Mouse (Mus musculus): Measurements from ENCODE around the gene Rpl36-ps4.
"Not testable (repeated sequence)": the region's sequence is repeated elsewhere in the genome, so short reads cannot be mapped to it uniquely, and the experiment has no call there.

The Rpl36-ps4 gene

DNA sequence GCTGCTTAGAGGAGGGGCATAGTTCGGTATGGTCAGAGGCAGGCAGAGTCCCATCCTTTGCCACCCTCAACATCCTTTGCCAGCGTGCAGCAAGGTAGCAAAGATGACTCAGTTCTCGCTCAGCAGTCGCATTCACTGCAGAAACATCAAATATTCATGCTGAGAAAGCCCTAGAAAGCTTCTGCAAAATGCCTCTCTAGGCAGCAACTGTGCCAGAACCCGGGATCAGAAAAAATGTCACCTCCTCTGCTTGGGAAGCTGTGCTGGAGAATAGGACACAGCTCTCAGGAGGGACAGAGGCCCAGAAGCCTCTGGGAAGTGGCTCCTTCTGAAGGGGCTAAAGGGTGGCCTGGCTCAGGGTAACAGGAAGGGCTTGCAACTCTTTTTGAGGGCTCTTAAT lies 2.7 kb upstream of the Rpl36-ps4 start:
- in situ Hi-C loops (cut with MboI; ENCODE audit: low pct_unique_long_range_greater_than_20kb in 1 of 2, low sequenced_read_pairs in 2 of 2, unreplicated experiment in 1 of 2), result no loop called here

DNA sequence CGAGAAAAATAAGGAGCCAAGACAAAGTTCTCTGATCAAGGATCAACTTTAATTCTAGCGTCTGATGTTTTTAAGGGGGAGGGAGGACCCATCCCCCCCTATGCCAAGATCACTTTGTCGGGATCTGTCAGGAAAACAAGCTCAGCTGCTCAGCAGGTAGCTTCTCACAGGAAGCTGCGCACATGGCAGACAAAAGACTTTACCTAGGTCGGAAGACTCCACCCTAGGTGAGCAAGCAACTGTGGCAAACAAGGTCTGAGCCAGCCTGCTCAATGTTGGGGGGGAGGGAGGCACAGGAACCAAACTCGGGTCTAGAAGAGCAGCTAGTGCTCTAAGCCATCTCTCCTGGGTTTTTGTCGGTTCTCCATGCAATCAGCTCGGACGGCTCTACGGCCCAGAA lies 13.5 kb downstream of the Rpl36-ps4 start:
- in situ Hi-C loops (cut with MboI; ENCODE audit: low pct_unique_long_range_greater_than_20kb in 1 of 2, low sequenced_read_pairs in 2 of 2, unreplicated experiment in 1 of 2), result no loop called here

DNA sequence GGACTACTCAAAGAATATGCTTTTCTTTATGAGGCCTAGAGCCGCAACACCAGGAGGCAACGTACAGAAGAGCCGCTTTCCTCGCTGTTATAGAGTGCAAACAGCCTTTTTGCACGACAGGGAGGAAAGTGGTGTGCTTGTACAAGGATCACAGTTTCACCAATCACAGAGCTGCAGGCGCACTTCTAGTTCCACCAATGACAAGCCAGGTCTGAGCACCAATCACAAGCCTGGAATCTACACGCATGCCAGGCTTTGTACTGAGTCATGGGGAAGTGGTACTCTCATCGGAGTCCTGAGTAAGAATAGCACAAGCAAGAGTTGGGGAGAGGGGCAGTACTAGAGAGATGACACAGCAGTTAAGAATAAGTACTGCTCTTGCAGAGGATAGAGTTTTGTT lies 14.0 kb downstream of the Rpl36-ps4 start:
- in situ Hi-C loops (cut with MboI; ENCODE audit: low pct_unique_long_range_greater_than_20kb in 1 of 2, low sequenced_read_pairs in 2 of 2, unreplicated experiment in 1 of 2), result no loop called here

DNA sequence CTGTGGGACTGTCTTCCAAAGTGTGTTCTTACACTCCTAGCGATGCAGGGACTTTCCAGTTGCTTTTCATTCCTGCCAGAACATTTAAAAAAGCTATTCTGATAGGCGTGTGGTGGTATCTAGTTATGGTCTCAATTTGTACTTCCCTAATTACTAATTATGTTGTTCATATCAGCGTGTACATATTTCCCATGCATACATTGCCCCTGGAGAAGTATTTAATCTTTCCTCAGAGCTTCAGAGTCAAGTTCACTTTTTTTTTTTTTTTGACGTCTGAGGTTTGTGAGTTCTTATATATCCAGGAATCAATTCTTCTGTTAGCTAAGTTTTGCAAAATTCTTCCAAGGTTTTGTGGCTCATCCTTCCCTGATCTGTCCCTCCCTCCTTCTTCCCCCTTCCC lies 15.4 kb downstream of the Rpl36-ps4 start:
- in situ Hi-C loops (cut with MboI; ENCODE audit: low pct_unique_long_range_greater_than_20kb in 1 of 2, low sequenced_read_pairs in 2 of 2, unreplicated experiment in 1 of 2), result no loop called here

DNA sequence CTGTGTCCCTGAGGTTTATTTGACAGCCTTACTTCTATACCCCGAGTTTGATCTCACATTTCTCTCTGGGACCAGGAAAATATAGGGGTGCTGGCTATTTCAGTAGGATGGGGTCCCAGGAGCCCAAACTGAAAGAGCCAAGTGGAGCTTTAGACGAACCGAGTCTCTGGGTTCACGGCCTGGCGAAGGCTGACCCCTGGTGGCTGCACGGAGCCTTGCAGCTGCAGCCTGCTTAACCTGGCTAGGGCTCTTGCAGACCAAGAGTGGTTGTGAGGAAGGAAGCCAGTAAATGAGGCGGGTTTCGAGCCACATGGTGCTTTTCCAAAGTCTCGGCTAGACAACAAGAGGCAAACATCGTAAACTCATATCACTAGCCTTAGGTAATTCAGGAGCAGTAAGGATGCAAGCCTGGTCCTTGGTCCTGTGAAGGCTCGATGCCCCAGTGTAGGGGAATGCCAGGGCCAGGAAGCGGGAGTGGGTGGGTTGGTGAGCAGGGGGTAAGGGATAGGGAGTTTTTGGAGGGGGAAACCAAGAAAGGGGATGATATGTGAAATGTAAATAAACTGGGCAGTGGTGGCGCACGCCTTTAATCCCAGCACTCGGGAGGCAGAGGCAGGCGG lies 28.3 kb downstream of the Rpl36-ps4 start:
- in situ Hi-C loops (cut with MboI; ENCODE audit: low pct_unique_long_range_greater_than_20kb in 1 of 2, low sequenced_read_pairs in 2 of 2, unreplicated experiment in 1 of 2), result loop anchor here (5.0 kb wide), 2 partner anchors 62 to 72 kb away; no protein-coding TSS in a partner anchor

DNA sequence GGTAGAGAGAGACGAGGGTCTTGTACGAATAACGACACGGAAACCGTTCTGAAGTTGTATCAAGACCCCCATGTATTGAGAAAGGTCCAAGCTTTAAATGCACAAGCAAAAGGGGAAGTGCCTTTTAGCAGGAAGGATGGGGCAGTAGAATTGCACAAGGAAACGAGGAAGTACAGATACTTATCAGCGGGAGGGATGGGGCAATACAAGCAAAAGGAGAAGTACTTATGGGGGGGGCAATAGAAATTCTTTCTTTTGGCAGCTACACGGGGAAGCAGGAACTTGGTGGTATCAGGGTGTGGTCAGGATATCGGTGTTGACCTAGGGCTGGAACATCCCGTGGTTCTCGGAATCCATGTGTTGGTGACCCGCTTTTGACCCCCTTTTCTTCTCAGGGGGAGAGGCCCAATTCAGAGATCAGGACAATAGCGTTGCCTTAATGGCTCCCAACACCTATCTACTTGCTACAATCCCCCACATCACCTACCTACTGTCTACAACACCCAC lies 33.9 kb downstream of the Rpl36-ps4 start:
- in situ Hi-C loops (cut with MboI; ENCODE audit: low pct_unique_long_range_greater_than_20kb in 1 of 2, low sequenced_read_pairs in 2 of 2, unreplicated experiment in 1 of 2), result loop anchor here in 1 of 2 experiments (10.0 kb wide), 1 partner anchor 180 kb away; no protein-coding TSS in a partner anchor

DNA sequence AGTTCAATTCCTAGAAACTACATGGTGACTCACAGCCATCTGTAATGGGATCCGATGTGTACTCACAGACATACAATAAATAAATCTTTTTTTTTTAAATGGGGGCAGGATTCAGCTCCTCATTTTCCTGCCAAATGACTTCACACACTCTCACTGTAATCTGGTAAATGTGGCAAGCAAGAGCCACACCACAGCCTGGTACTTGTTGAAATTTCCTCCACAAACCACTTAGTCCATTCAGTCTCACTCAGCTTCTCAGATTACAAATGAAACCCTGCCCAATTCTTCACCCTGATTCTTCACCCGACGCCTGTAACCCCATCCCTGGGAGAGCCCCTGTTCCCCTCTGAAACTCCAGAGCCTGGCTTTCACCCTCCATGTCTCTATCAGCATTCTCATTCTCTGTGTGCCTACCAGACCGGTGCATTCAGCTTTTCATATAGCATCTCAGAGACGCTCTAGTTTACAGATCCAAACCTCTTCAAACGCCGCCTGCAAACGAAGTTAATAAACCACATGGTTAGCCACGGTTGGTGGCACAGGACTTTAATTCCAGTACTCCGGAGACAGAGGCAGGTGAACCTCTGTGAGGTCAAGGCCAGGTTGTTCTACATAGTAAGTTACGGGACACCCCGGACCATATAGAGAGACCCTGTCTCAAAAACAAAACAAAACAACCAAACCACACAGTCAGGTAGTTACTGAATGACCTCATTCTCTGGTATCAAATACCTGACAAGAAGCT lies 36.5 kb downstream of the Rpl36-ps4 start:
- in situ Hi-C loops (cut with MboI; ENCODE audit: low pct_unique_long_range_greater_than_20kb in 1 of 2, low sequenced_read_pairs in 2 of 2, unreplicated experiment in 1 of 2), result loop anchor here in 1 of 2 experiments (10.0 kb wide), 1 partner anchor 182 kb away; no protein-coding TSS in a partner anchor

DNA sequence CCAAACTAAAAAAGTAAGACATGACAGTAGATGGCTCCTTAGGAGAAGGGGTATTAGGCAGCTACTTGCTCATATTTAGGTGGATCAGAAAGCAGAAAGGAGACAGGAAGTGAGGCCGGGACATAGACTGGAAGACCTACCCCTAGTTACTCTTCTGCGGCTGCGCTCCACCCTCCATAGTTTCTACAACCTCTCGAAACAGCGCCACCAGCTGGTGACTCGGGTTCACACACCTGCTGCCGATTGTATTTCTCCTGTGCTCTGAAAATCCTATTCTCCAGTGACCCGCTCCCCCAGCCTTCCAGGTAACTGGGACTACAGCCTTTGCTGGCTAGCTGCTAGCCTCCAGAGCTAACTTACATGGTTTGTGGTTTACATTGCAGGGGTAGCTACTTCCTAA lies 37.5 kb downstream of the Rpl36-ps4 start:
- in situ Hi-C loops (cut with MboI; ENCODE audit: low pct_unique_long_range_greater_than_20kb in 1 of 2, low sequenced_read_pairs in 2 of 2, unreplicated experiment in 1 of 2), result loop anchor here in 1 of 2 experiments (10.0 kb wide), 1 partner anchor 183 kb away; no protein-coding TSS in a partner anchor

DNA sequence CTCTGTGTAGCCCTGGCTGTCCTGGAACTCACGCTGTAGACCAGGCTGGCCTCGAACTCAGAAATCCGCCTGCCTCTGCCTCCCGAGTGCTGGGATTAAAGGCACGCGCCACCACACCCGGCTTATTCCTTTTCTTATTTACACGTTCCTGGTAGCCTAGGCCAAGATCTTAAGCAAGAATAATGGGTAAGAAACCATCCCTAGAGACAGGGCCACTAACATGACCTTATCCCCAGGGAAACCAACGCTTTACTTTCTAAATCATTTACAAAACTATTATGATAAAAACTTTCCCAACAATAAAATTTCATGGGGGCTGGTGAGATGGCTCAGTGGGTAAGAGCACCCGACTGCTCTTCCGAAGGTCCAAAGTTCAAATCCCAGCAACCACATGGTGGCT lies 38.6 kb downstream of the Rpl36-ps4 start:
- in situ Hi-C loops (cut with MboI; ENCODE audit: low pct_unique_long_range_greater_than_20kb in 1 of 2, low sequenced_read_pairs in 2 of 2, unreplicated experiment in 1 of 2), result loop anchor here in 1 of 2 experiments (10.0 kb wide), 1 partner anchor 185 kb away; no protein-coding TSS in a partner anchor

DNA sequence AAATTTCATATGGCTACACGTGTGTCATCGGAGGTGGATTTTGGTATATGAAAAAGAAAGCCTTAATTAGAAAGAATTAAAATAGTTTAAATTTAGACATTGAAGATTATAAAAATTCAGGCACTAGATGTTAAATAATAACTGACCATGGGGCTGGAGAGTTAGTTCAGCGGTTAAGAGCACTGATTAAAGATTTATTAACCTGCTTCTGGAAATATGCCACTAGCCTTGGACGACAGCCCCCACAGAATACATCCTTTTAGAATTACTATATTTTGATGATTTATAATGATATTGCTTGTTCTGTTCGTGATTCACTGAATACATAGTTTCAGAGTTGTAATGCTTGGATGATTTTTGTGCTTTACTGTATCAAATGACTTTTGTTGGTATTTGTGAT lies 39.2 kb downstream of the Rpl36-ps4 start:
- in situ Hi-C loops (cut with MboI; ENCODE audit: low pct_unique_long_range_greater_than_20kb in 1 of 2, low sequenced_read_pairs in 2 of 2, unreplicated experiment in 1 of 2), result loop anchor here in 1 of 2 experiments (10.0 kb wide), 1 partner anchor 185 kb away; no protein-coding TSS in a partner anchor

DNA sequence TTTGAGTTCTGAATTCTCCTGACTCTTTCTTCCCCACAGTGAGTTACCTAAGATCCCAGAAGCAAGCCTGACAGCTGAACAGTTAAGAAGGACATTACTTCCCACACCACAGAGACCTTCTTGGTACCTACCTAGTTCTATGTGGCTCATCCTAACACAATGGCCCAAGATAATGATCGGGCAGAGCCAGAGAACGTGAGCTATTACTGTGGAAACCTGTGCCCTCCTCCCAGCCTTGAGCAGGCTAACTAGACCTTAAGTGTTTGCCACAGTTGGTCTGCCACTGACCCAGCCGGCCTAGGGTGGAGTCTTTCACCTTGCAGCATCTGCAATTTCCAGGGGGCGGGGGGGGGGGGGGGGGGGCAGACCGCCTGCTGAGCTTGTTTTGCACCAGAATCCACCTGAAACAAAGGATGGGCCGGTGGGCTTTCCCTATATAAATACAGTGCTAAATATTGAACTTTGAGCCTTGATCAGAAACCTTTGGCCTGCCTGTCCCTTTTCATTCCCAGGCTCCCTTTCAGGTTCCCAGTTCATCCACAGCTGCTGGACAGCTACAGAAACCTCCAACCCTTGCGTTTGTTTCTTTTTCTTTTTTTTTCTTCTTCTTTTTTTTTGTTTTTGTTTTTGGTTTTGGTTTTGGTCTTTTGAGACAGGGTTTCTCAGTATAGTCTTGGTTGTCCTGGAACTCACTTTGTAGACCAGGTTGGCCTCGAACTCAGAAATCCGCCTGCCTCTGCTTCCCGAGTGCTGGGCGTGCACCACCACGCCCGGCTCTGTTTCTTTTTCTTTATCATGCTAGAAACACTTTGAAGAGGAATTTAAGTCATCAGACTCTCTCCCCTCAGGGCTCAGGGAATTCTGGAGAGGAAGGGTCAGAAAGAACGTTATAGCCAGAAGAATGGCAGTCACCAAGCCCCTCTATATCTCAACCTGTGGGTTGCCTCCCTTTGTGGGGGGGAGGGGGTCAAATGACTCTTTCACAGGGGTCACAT lies 42.6 kb downstream of the Rpl36-ps4 start:
- in situ Hi-C loops (cut with MboI; ENCODE audit: low pct_unique_long_range_greater_than_20kb in 1 of 2, low sequenced_read_pairs in 2 of 2, unreplicated experiment in 1 of 2), result no loop called here

DNA sequence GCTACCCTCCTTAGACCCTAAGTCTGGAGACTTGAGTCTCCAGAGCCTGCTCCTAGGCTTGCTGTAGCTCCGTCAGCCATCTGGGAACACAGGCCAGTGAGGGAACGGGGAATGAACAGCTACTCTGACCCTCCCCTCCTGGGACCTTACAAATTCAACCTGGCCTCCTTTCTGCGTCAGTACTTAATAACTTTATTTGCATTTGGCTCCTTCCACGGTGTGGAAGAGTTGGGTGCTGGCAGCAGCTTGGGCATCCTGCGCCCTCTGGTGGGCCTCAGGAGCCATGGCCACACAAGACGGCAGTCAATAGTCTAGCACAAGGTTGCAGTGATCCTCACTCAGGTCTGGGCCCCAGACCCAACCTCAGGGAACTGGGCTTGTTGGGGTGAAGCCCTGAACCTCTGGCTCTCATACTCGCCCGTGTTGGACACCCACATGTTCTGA lies 47.7 kb downstream of the Rpl36-ps4 start:
- in situ Hi-C loops (cut with MboI; ENCODE audit: low pct_unique_long_range_greater_than_20kb in 1 of 2, low sequenced_read_pairs in 2 of 2, unreplicated experiment in 1 of 2), result not testable (repeated sequence)
